Comparison of ENCODE assay signal across 19 mouse cellular contexts in the genomic region with DNA sequence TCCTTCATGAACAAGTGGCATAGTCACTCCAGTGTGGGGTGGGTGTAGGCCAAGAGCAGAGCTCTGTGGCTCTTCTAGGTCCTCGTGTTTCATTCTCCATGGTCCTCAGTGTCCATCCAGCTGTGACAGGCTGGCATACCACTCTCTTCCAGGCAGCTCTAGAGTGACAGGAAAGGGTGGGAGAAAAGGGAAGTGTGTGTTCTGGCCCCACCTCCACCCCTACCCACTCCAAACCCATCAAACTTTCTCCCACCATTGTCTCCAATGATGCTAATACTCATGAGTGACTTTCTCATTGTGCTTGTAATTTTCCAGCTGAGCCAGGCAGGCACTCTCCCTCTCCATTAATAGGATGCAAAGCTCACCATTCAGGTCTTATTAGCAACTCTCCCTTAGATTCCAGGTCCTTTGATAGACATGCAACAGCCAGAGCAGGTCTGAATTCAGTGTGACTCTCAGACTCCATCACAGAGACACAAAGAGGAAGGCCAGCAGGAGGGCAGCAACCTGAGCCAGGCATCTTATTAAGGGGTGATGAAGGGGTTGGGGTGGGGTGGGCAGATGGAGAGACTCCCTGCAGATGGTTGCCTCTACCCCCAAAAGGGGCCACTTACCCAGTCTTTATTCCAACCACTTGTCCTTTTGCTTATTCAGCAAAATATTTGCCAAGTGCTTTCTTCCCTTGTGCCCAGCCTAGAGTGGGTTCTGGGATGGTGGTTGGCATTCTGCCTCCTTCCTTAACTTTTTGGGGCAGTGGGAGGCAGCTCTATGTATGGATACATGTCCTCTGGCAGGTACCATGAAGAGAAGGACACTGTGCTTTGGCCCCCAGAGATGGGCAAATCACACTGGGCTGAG. TPM values are rescaled to one million over a fixed set of nuclear protein-coding genes. Genes with fewer than 3 reads are reported as not detected.
DNase-seq lines count a peak whose midpoint lies in the region; ATAC-seq and TF ChIP-seq lines count a peak whose summit lies in the region.
"Had no signal": no experiment of that assay in that cellular context is flagged by ENCODE, and none has a peak within 500 bp of the region (broad histone marks: within the 10 kb centered on the region; RNA-seq: fewer than 3 reads in every experiment).

No protein-coding gene starts in this region.

- DNase-seq in hindbrain, embryonic 10.5 days (ENCODE audit: low spot score), result no peak
- no peak for DNase-seq in ES-E14 (ENCODE audit: low read depth, low spot score)
- peak; percentile 44 for DNase-seq in brain, embryonic 14.5 days (ENCODE audit: low read depth)
- no peak for DNase-seq in cerebellum, postnatal 4 days (ENCODE audit: low spot score in 2 of 2)
- DNase-seq in lung, postnatal 36 days, result no peak
- DNase-seq: cerebellum, adult 2 months; cerebellum, postnatal 10 days; gastrocnemius, postnatal 36 days; heart, adult 11 months; heart, postnatal 36 days had no signal

- WGBS in hindbrain, embryonic 10.5 days, result 37% methylated on average over 1 of the region's 1 CpGs
- 64% methylated on average over 1 of the region's 1 CpGs for WGBS in hindbrain, embryonic 16.5 days
- WGBS in midbrain, embryonic 16.5 days, result 14% methylated on average over 1 of the region's 1 CpGs

- no peak for TF ChIP-seq CTCF in brain, embryonic 14.5 days (IDR thresholded peaks at IDR 0.05; ENCODE audit: borderline replicate concordance, extremely low read depth, insufficient read depth, insufficient read length)

- no peaks in the 10 kb centered on the region for H3K36me3 ChIP-seq in hindbrain, embryonic 10.5 days
- H3K36me3 ChIP-seq in hindbrain, embryonic 16.5 days (ENCODE audit: control insufficient read depth, insufficient read depth, low read length), result no peaks in the 10 kb centered on the region
- no peaks in the 10 kb centered on the region for H3K36me3 ChIP-seq in ES-E14 (ENCODE audit: control insufficient read depth, insufficient read depth, low read length, poor library complexity, severe bottlenecking)
- H3K36me3 ChIP-seq in midbrain, embryonic 16.5 days (ENCODE audit: control insufficient read depth, insufficient read depth, low read length), result no peaks in the 10 kb centered on the region
- H3K36me3 ChIP-seq: embryonic facial prominence, embryonic 12.5 days; forebrain, embryonic 12.5 days; G1E; heart, embryonic 13.5 days; hindbrain, embryonic 12.5 days had no signal

- H3K4me2 ChIP-seq in hindbrain, embryonic 16.5 days (ENCODE audit: low read length), result no peak overlapping the region
- H3K4me2 ChIP-seq in midbrain, embryonic 16.5 days (ENCODE audit: low read length), result no peak overlapping the region
- H3K4me2 ChIP-seq: embryonic facial prominence, embryonic 12.5 days; forebrain, embryonic 12.5 days; heart, embryonic 13.5 days; hindbrain, embryonic 12.5 days had no signal

- H3K9ac ChIP-seq in hindbrain, embryonic 16.5 days (ENCODE audit: low read depth, low read length), result no peak overlapping the region
- H3K9ac ChIP-seq in ES-E14 (ENCODE audit: insufficient read depth, low read depth, low read length, poor library complexity, severe bottlenecking), result no peak overlapping the region
- no peak overlapping the region for H3K9ac ChIP-seq in midbrain, embryonic 16.5 days (ENCODE audit: low read depth, low read length)
- H3K9ac ChIP-seq: embryonic facial prominence, embryonic 12.5 days; forebrain, embryonic 12.5 days; heart, embryonic 13.5 days; hindbrain, embryonic 12.5 days had no signal

- H3K27me3 ChIP-seq in hindbrain, embryonic 10.5 days (ENCODE audit: insufficient read depth, poor library complexity, severe bottlenecking), result no peaks in the 10 kb centered on the region
- no peaks in the 10 kb centered on the region for H3K27me3 ChIP-seq in hindbrain, embryonic 16.5 days (replicated peaks; ENCODE audit: control insufficient read depth, insufficient read depth, low read length)
- H3K27me3 ChIP-seq in midbrain, embryonic 16.5 days (ENCODE audit: control insufficient read depth, insufficient read depth, low read depth, low read length), result no peaks in the 10 kb centered on the region
- H3K27me3 ChIP-seq: embryonic facial prominence, embryonic 12.5 days; forebrain, embryonic 12.5 days; heart, embryonic 13.5 days; hindbrain, embryonic 12.5 days had no signal

- H3K4me1 ChIP-seq in hindbrain, embryonic 10.5 days (replicated peaks), result peaks cover 24% of the 10 kb centered on the region
- H3K4me1 ChIP-seq in hindbrain, embryonic 16.5 days (ENCODE audit: control insufficient read depth, insufficient read depth, low read depth, low read length), result no peaks in the 10 kb centered on the region; the same call in 1 of the 2 replicates
- H3K4me1 ChIP-seq in ES-E14 (ENCODE audit: control insufficient read depth in 2 of 2, insufficient read depth in 2 of 2, low read length in 2 of 2, poor library complexity in 1 of 2), result peaks cover 0 to 4% of the 10 kb centered on the region in 2 experiments; a peak in 1 of 4 replicates
- H3K4me1 ChIP-seq in midbrain, embryonic 16.5 days (ENCODE audit: control insufficient read depth, insufficient read depth, low read length), result no peaks in the 10 kb centered on the region
- H3K4me1 ChIP-seq: embryonic facial prominence, embryonic 12.5 days; heart, embryonic 13.5 days; hindbrain, embryonic 12.5 days had no signal

- peak overlapping the region; percentile 0; the same call in 1 of the 2 replicates for H3K27ac ChIP-seq in hindbrain, embryonic 10.5 days
- H3K27ac ChIP-seq in hindbrain, embryonic 16.5 days (ENCODE audit: low read depth, low read length), result no peak overlapping the region
- H3K27ac ChIP-seq in ES-E14 (ENCODE audit: insufficient read depth, low read depth, low read length, poor library complexity, severe bottlenecking), result no peak overlapping the region
- no peak overlapping the region for H3K27ac ChIP-seq in midbrain, embryonic 16.5 days (ENCODE audit: low read length)
- H3K27ac ChIP-seq: embryonic facial prominence, embryonic 12.5 days; forebrain, embryonic 12.5 days; heart, embryonic 13.5 days; hindbrain, embryonic 12.5 days; hindbrain, postnatal 0 days had no signal

- no peak for TF ChIP-seq POLR2A in brain, embryonic 14.5 days (IDR thresholded peaks at IDR 0.05; ENCODE audit: borderline replicate concordance, extremely low read depth, insufficient read depth, insufficient read length, poor library complexity, severe bottlenecking)

- H3K4me3 ChIP-seq in hindbrain, embryonic 10.5 days, result no peak overlapping the region
- H3K4me3 ChIP-seq in hindbrain, embryonic 16.5 days (ENCODE audit: low read length), result no peak overlapping the region
- H3K4me3 ChIP-seq in ES-E14 (ENCODE audit: insufficient read depth in 1 of 2, low read depth in 1 of 2, low read length in 2 of 2, poor library complexity in 1 of 2, severe bottlenecking in 1 of 2), result no peak overlapping the region
- H3K4me3 ChIP-seq in midbrain, embryonic 16.5 days (ENCODE audit: low read depth, low read length), result no peak overlapping the region
- H3K4me3 ChIP-seq: embryonic facial prominence, embryonic 12.5 days; forebrain, embryonic 12.5 days; heart, embryonic 13.5 days; hindbrain, embryonic 12.5 days had no signal

- in situ Hi-C loops in ES-E14 (cut with MboI; ENCODE audit: low sequenced_read_pairs in 2 of 2, unreplicated experiment in 2 of 2), result no loop called here

- no peak for ATAC-seq in hindbrain, embryonic 16.5 days
- 0 out of 2 replicates have a peak, but pooled peaks have one; percentile 48 for ATAC-seq in midbrain, embryonic 16.5 days
- ATAC-seq: activated CD4-positive, CD25-positive, alpha-beta regulatory T cell, adult 4 months; hindbrain, postnatal 0 days had no signal

- H3K9me3 ChIP-seq in hindbrain, embryonic 10.5 days, result no peaks in the 10 kb centered on the region
- H3K9me3 ChIP-seq in hindbrain, embryonic 16.5 days (ENCODE audit: control insufficient read depth, low read length), result no peaks in the 10 kb centered on the region
- no peaks in the 10 kb centered on the region for H3K9me3 ChIP-seq in ES-E14 (ENCODE audit: control insufficient read depth, insufficient read depth, low read depth, low read length)
- 0 out of 2 replicates have a peak, but pooled peaks cover 2% of the 10 kb centered on the region for H3K9me3 ChIP-seq in midbrain, embryonic 16.5 days (replicated peaks; ENCODE audit: control insufficient read depth, low read length, poor library complexity, severe bottlenecking)
- H3K9me3 ChIP-seq: forebrain, embryonic 12.5 days; heart, embryonic 13.5 days; hindbrain, embryonic 12.5 days had no signal

TF ChIP-seq in ES-E14, 5 proteins besides CTCF, POLR2A, EP300 and RAD21:
- peak; percentile 73 for TF ChIP-seq MAFK (IDR thresholded peaks at IDR 0.05; ENCODE audit: insufficient read depth, low read depth, low read length)
- no peak for TF ChIP-seq ZC3H11A (IDR thresholded peaks at IDR 0.05; ENCODE audit: borderline replicate concordance, low read depth, low read length)

RNA-seq across cellular contexts. Expression of a gene that starts 59.0 kb away (rescaled TPM):
- 3.9 and 5.0 TPM in 2 replicates for polyA plus RNA-seq in hindbrain, embryonic 10.5 days (2016; fragmentation: Nextera tagmentation; extraction: Ambion mirVana)
- 31.9 and 33.2 TPM in 2 replicates for polyA plus RNA-seq in hindbrain, embryonic 16.5 days (2015; fragmentation: Nextera tagmentation; extraction: Ambion mirVana)
- 0.42 and 0.98 TPM in 2 replicates for total RNA-seq in ES-E14 (2012; rRNA removed)
- 59.4 and 61.6 TPM in 2 replicates for polyA plus RNA-seq in brain, embryonic 14.5 days (2012; rRNA removed)
- polyA plus RNA-seq in midbrain, embryonic 16.5 days (2015; fragmentation: Nextera tagmentation; extraction: Ambion mirVana), result 51.2 and 54.6 TPM in 2 replicates
